Mouse (Mus musculus) embryonic facial prominence, embryonic 12.5 days (tissue): ENCODE measurements around the gene Bloc1s6. TPM values are rescaled to one million over a fixed set of nuclear protein-coding genes. Genes with fewer than 3 reads are reported as not detected.

Experiments used
- ATAC-seq: fragments of 200-750 bp; cut with Nextera tagmentation; 2 replicates; pipeline ENCODE4 v1.8.0; 2017; ENCODE audit not compliant: insufficient number of reproducible peaks, insufficient read depth, low FRiP score, low TSS enrichment
- H3K27ac ChIP-seq: fragments of 300-500 bp; sonication (generic); 2 replicates; pipeline ENCODE4 v1.5.1; 2016; ENCODE audit warnings: mild to moderate bottlenecking
- H3K27me3 ChIP-seq: fragments of 300-500 bp; sonication (generic); 2 replicates; pipeline ENCODE4 v1.6.1; 2016; ENCODE audit warnings: mild to moderate bottlenecking, moderate library complexity
- H3K36me3 ChIP-seq: fragments of 300-500 bp; sonication (generic); 2 replicates; pipeline ENCODE4 v1.6.1; 2016; ENCODE audit warnings: mild to moderate bottlenecking
- H3K4me1 ChIP-seq: fragments of 300-500 bp; sonication (generic); 2 replicates; pipeline ENCODE4 v1.6.1; 2016
- H3K4me2 ChIP-seq: fragments of 300-500 bp; sonication (generic); replicated peaks from 2 replicates; pipeline ENCODE4 v1.6.1; 2016; ENCODE audit warnings: mild to moderate bottlenecking, moderate library complexity
- H3K4me3 ChIP-seq: fragments of 300-500 bp; sonication (generic); 2 replicates; pipeline ENCODE4 v1.5.1; 2016; ENCODE audit warnings: mild to moderate bottlenecking
- H3K9ac ChIP-seq: fragments of 300-500 bp; sonication (generic); 2 replicates; pipeline ENCODE4 v1.6.1; 2016; ENCODE audit warnings: mild to moderate bottlenecking, moderate library complexity
- H3K9me3 ChIP-seq: fragments of 300-500 bp; sonication (generic); 2 replicates; pipeline ENCODE4 v1.6.1; 2016; ENCODE audit warnings: mild to moderate bottlenecking, moderate library complexity
- WGBS: fragments of 180-500 bp; shearing (Covaris S2); methylation state at CpG from one replicate; pipeline ENCODE4 v1.1.7; 2016; 5-methylcytosine and 5-hydroxymethylcytosine counted together
- polyA plus RNA-seq: library from polyadenylated mRNA; unstranded; fragments of >200 nt; fragmentation: Nextera tagmentation; extraction: Ambion mirVana; gene quantifications from 2 replicates; pipeline ENCODE4 v1.2.1, GENCODE M21; 2016

Bloc1s6 gene
- polyA plus RNA-seq, result 57.1 and 62.5 TPM in 2 replicates

DNA sequence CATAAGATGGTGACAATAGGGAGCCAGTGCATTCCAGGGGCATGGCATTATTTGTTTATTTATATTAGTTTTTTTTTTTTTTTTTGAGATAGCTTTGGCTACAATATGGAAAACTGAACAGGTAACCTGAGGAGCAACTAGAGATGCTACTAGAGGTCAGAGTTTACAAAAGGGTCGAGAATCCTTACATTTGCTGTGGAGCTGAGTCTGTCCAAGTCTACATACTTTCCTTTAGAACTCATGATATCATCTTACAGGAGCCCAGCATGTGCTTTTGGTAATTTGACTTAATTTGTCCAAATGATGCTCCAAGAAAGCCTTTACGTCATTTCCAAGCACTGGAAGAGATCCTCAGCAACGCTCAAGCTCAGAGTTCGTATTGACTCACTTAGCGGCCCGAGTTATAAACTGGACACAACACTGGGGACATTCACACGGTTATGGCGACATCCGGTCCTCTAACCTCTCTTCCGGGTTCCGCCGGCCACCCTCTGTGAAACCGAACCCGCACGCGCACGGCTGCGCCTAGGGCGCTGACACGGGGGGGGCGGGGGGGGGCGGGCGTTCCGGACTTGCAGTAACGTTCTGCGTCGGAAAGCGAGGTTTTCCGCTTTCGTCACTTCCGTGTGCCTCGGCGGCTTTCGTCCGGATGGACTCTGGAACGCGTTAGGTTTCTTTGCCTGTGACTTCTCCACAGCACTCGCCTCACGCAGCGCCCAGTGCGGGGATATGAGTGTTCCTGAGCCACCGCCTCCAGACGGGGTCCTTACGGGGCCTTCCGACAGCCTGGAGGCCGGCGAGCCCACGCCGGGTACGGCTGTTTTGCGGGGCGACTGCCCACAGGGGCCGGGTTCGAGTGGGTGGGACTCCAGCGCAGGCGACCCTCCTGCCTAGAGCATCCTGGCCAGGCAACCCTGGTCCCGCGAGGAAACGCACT lies at the start of gene Bloc1s6:
Bloc1s6 (plus strand) TSS at position 610 of the 937 bp plus-strand sequence.
- Histone ChIP-seq H3K9ac (peak within 1 kb of the TSS; percentile 89), H3K4me1 (peaks cover 10% of the 10 kb centered on the region), H3K9me3 (no peaks in the 10 kb centered on the region), H3K27me3 (peaks cover 7% of the 10 kb centered on the region; the same call in 1 of the 2 replicates), H3K4me3 (peak within 1 kb of the TSS; percentile 80), H3K36me3 (0 out of 2 replicates have a peak, but pooled peaks cover 4% of the 10 kb centered on the region), H3K4me2 (peak within 1 kb of the TSS; percentile 71), H3K27ac (peak within 1 kb of the TSS; percentile 93)
- 1% methylated on average over 55 of the region's 59 CpGs for WGBS
- ATAC-seq, result peak; percentile 94

DNA sequence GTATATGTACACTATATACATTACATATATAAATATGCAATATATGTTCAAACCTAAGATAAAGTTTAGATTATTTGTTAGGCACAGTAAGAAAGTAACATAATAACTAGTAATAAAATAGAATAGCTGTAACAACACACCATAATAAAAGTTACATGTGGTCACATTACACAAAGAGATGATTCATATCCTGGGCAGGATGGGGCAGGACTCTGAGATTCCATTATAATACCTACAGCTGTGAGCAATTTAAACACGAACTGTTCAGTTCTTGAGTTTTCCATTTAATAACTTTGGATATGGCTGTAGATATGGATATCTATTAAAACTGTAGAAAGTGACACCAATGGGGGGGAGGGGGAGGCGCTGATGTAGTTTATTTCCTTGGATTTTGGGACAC lies 40.8 kb upstream of the Bloc1s6 start:
- Histone ChIP-seq H3K27me3 (no peaks in the 10 kb centered on the region), H3K4me3 (no peak overlapping the region), H3K27ac (no peak overlapping the region), H3K4me2 (no peak overlapping the region), H3K9me3 (no peaks in the 10 kb centered on the region), H3K4me1 (peaks cover 8% of the 10 kb centered on the region), H3K36me3 (no peaks in the 10 kb centered on the region), H3K9ac (no peak overlapping the region)
- no peak for ATAC-seq
- WGBS, result 60% methylated on average over 2 of the region's 2 CpGs

DNA sequence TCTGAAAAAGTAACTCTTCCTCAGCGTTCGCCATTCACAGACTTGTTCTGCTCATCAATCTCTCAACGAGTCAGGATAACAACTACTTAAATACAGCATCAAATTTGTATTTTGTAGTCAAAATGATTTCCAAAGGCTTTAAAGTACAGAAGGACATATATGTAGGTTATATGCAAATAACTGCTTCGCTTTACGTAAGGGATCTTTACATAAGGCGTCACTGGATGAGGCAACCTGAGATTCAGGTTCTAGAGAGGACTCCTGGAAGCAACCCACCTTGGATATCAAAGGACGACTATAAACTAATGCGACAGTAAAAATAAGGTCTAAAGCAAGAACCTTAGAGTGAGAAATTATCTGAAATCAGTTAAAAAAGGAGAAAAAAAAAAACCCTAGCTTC lies 37.3 kb upstream of the Bloc1s6 start:
- Histone ChIP-seq H3K36me3 (no peaks in the 10 kb centered on the region), H3K4me2 (peak overlapping the region; percentile 76), H3K4me1 (peaks cover 8% of the 10 kb centered on the region), H3K9me3 (no peaks in the 10 kb centered on the region), H3K4me3 (peak overlapping the region; percentile 82; the same call in 1 of the 2 replicates), H3K9ac (peak overlapping the region; percentile 24; the same call in 1 of the 2 replicates), H3K27me3 (no peaks in the 10 kb centered on the region), H3K27ac (no peak overlapping the region)
- ATAC-seq, result no peak
- 69% methylated on average over 8 of the region's 8 CpGs for WGBS

DNA sequence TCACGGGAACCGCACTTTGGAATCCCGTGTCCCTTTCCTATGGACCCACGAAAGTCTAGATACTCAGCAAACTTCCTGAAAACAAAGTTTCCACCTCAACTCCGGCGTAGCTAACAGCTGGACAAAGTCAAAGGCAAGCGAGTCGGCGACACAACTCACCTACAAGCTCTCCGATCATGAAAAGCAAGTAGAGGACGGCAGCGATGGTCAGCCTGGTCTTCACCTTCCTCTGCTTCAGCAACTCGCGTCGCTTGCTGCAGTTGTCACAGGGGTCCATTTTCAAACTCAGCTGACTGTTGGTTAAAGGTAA lies 36.5 kb upstream of the Bloc1s6 start:
- Histone ChIP-seq H3K9ac (peak overlapping the region; percentile 78), H3K27ac (0 out of 2 replicates have a peak overlapping the region, but pooled peaks have one; percentile 65), H3K9me3 (no peaks in the 10 kb centered on the region), H3K36me3 (no peaks in the 10 kb centered on the region), H3K27me3 (no peaks in the 10 kb centered on the region), H3K4me2 (peak overlapping the region; percentile 76), H3K4me1 (peaks cover 8% of the 10 kb centered on the region), H3K4me3 (peak overlapping the region; percentile 82)
- WGBS, result under 1% methylated on average over 15 of the region's 15 CpGs
- ATAC-seq, result no peak

DNA sequence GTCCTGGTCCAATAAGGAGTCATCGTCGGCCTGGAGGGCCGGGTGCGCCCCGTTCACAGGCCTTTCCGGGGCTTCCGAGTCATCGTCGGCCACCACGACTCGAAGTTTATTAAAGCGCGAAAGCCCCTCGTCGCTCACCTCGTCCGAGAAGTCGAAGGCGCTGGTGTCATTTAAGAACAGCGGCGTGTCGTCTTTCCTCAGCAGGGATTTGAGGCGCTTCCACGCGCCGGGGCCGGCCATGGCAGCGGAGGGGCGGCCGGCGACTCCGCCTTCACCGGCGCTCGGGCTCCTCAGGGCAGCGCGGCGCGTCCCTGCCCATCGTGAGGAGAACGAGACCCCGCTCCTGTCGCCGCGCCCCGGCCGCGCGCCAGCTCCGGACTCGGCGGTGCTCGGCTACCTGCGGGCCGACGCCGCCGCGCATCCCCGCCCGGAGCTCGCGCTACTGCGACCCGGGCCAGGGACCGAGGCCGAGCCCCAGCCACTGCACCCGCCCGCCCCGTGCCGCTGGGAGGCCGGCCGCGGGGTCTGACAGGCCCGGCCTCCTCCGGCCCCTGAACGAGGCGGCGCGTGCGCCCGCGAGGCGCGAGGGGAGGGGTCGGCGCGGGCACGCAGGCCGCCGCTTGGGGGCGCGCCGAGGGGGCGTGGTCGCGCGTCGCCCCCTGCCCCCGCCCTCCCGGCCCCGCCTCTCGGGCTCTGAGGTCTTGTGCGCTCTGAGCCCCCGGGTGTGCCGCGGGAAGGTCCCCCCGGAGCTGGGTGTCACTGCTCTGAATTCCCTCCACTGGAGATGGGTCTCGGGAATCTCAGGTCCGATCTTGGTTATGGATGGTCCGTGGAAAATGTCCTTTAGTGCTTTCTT lies 35.9 kb upstream of the Bloc1s6 start, which contains the start of gene Slc30a4:
Slc30a4 (minus strand) TSS at position 483 of the 856 bp plus-strand sequence.
- WGBS, result under 1% methylated on average over 99 of the region's 111 CpGs
- H3K9me3 ChIP-seq, result no peaks in the 10 kb centered on the region

DNA sequence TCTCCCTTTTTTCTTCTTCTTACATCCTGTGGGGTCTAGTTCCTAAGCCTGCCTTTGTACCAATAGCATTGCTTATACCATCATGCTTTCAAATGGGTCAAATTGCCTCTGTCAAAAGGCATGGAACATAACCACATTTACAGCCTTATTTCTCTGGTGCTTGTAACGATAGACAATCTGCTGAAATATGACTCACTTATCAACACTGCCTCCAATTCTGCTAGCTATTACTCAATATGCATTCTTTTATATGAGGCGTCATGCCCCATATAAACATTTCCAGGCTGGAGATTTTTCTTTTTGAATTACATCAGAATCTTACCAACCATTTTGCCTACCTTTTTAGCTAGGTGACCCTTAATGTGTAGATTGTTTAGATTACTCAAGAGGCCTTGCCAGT lies 33.7 kb upstream of the Bloc1s6 start:
- no peaks in the 10 kb centered on the region for H3K9me3 ChIP-seq
- WGBS, result 76% methylated on average over 2 of the region's 2 CpGs
- peaks cover 8% of the 10 kb centered on the region for H3K4me1 ChIP-seq
- no peak for ATAC-seq
- no peaks in the 10 kb centered on the region for H3K36me3 ChIP-seq
- H3K27ac ChIP-seq, result no peak overlapping the region
- no peaks in the 10 kb centered on the region for H3K27me3 ChIP-seq
- H3K4me3 ChIP-seq, result no peak overlapping the region
- H3K4me2 ChIP-seq, result no peak overlapping the region
- H3K9ac ChIP-seq, result no peak overlapping the region

More for the DNA sequence above, 35.9 kb upstream of the Bloc1s6 start, which contains the start of gene Slc30a4:
- peak within 1 kb of the TSS; percentile 82 for H3K4me3 ChIP-seq
- peak within 1 kb of the TSS; percentile 76 for H3K4me2 ChIP-seq
- no peaks in the 10 kb centered on the region for H3K36me3 ChIP-seq
- peak within 1 kb of the TSS; percentile 78 for H3K9ac ChIP-seq
- peak within 1 kb of the TSS; percentile 65; the same call in 1 of the 2 replicates for H3K27ac ChIP-seq
- peak; percentile 97 for ATAC-seq
- H3K27me3 ChIP-seq, result no peaks in the 10 kb centered on the region
- H3K4me1 ChIP-seq, result peaks cover 8% of the 10 kb centered on the region

DNA sequence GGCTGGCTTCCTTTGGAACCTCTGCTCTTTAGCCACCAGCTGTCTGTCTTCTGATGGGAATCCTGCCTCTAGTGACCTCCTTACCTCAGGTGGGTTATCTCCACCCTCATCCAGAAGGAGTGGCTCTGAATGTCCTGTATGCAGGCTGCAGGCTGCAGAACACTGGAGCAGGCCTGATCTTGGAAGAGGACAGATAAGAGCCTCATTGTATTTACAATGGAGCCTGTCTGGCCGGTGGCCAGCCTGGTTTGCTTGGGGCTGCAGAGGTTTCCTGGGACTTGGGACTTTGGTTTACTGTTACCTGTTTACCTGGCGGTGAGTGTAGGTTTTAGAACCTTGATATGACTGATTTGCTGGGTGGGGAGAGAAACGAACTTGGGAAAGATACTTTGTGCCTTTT lies 30.2 kb upstream of the Bloc1s6 start:
- Histone ChIP-seq H3K27me3 (no peaks in the 10 kb centered on the region), H3K4me3 (no peak overlapping the region), H3K4me2 (no peak overlapping the region), H3K27ac (no peak overlapping the region), H3K36me3 (no peaks in the 10 kb centered on the region), H3K9ac (no peak overlapping the region), H3K9me3 (no peaks in the 10 kb centered on the region), H3K4me1 (no peaks in the 10 kb centered on the region)
- ATAC-seq, result no peak
- WGBS, result 62% methylated on average over 3 of the region's 3 CpGs

DNA sequence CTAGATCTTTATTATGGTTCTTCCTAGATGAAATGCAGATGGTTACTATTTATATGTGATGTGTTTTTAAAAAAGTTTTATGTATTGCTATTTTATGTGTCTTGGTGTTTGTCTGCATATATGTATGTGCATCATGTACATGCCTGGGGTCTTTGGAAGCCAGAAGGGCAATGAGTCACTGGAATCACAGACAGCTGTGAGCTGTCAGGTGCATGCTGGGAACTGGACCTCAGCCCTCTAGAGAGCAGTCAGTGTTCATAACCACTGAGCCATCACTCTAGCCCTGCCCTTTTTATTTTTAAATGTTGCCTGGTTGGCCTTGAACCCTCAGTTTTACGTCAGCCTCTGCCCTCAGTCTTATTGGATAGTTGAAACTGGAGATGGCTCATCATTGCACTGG lies 29.1 kb upstream of the Bloc1s6 start:
- Histone ChIP-seq H3K9me3 (no peaks in the 10 kb centered on the region), H3K4me2 (no peak overlapping the region), H3K27me3 (no peaks in the 10 kb centered on the region), H3K27ac (no peak overlapping the region), H3K4me1 (no peaks in the 10 kb centered on the region), H3K9ac (no peak overlapping the region), H3K4me3 (no peak overlapping the region), H3K36me3 (no peaks in the 10 kb centered on the region)
- 75% methylated on average over 1 of the region's 1 CpGs for WGBS
- ATAC-seq, result no peak

DNA sequence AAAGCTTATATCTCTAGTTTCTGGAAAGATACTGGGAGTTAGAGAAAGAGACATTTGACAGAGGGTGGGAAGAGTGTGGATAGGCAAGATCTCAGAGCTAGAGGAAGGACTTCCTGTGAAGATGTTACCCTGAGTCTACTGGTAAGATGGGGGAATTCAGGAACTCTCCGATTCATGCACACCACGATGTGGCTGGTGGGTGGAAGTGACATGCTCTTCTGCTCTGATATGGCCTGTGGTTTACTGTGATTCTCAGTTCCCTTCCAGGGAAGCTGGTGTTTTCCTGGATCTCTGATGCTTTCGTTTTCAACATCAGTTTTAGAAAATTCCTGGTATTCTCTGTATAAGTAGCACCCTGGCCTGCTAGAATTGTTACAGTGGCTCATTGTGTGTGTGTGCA lies 26.4 kb upstream of the Bloc1s6 start:
- Histone ChIP-seq H3K27me3 (no peaks in the 10 kb centered on the region), H3K4me1 (no peaks in the 10 kb centered on the region), H3K9me3 (no peaks in the 10 kb centered on the region), H3K36me3 (no peaks in the 10 kb centered on the region), H3K4me2 (no peak overlapping the region), H3K4me3 (no peak overlapping the region), H3K9ac (no peak overlapping the region), H3K27ac (no peak overlapping the region)
- WGBS, result 76% methylated on average over 3 of the region's 3 CpGs
- no peak for ATAC-seq

DNA sequence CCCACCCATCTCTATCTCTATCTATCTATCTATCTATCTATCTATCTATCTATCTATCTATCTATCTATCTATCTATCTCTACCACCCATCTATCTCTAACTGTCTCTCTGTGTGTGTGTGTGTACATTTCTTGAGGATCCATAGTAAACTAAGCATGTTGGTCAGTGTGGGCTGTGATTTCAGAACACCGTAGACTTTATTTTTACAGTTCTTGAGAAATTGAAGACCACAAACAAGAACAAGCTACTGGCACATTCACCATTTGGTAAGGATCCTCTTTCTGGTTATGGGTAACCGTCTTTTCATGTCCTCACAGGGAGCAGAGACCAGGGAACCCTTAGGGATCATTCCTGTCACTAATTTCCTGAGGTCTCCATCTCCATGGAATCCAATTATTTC lies 25.5 kb upstream of the Bloc1s6 start:
- Histone ChIP-seq H3K4me2 (no peak overlapping the region), H3K27ac (no peak overlapping the region), H3K4me3 (no peak overlapping the region), H3K4me1 (no peaks in the 10 kb centered on the region), H3K36me3 (no peaks in the 10 kb centered on the region), H3K9ac (no peak overlapping the region), H3K27me3 (no peaks in the 10 kb centered on the region), H3K9me3 (no peaks in the 10 kb centered on the region)
- WGBS, result 75% methylated on average over 2 of the region's 2 CpGs
- no peak for ATAC-seq

DNA sequence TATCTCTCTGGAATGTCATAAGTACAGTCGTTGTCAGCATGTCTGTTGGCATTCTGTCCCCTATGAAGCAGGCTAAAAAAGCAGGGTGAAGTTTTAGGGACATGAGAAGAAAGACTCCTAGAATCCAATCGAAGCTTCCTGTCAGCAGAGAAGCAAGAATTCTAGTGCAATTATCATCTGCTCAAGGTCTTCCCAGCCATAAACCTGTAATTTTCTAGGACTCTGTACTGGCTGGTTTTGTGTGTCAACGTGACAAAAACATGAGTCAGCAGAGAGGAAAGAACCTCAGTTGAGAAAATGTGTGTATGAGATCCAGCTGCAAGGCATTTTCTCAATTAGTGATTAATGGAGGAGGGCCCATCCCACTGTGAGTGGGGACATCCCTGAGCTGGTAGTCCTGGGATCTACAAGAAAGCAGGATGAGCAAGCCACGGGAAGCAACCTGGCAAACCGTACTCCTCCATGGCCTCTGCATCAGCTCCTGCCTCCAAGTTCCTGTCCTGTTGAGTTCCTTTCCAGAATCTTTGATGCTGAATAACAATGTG lies 23.1 kb upstream of the Bloc1s6 start:
- Histone ChIP-seq H3K4me1 (no peaks in the 10 kb centered on the region), H3K4me2 (no peak overlapping the region), H3K9ac (no peak overlapping the region), H3K27me3 (no peaks in the 10 kb centered on the region), H3K27ac (no peak overlapping the region), H3K4me3 (no peak overlapping the region), H3K9me3 (no peaks in the 10 kb centered on the region), H3K36me3 (no peaks in the 10 kb centered on the region)
- no peak for ATAC-seq
- 68% methylated on average over 5 of the region's 5 CpGs for WGBS
